Mouse (Mus musculus) brain, adult 10 weeks (tissue): ENCODE data around the gene Gm21679. TPM values are rescaled to one million over a fixed set of nuclear protein-coding genes. Genes with fewer than 3 reads are reported as not detected.

Experiments used
- polyA plus RNA-seq: library from polyadenylated mRNA; stranded (reverse); fragments of 350-450 nt; fragmentation: Illumina TruSeq; extraction: RNeasy Lipid Tissue Mini Kit (QIAGEN cat#74804); gene quantifications from one replicate; pipeline ENCODE4 v1.2.3, GENCODE M21; 2015; ENCODE audit warnings: low read depth, low replicate concordance

The Gm21679 gene
- not detected for polyA plus RNA-seq

GRCm38 (mm10) chrY:29683270-29683669, at the start of gene Gm21679:
Gm21679 (minus strand) TSS chrY:29683370.

